Mouse (Mus musculus) liver, embryonic 14.5 days (tissue): ENCODE measurements around the gene Dcaf4.

Source experiments
- CTCF ChIP-seq: IDR thresholded peaks from 2 replicates; pipeline ENCODE4 v1.5.1; 2016; ENCODE audit warnings: antibody characterized with exemption, low read depth, control low read depth
- EP300 ChIP-seq: IDR thresholded peaks from 2 replicates; pipeline ENCODE4 v1.6.1; 2016; ENCODE audit warnings: antibody characterized with exemption, low read depth

GRCm38 (mm10) chr12:83481439-83481838, 38.8 kb upstream of the Dcaf4 start:
- no peak for TF ChIP-seq EP300
- no peak for TF ChIP-seq CTCF
